Mouse (Mus musculus) right cerebral cortex, adult 18-20 months (tissue): ENCODE results near the gene Rpl23a.

Source experiments
- DNase-seq: peaks from one replicate; pipeline ENCODE4 v3.0.0; 2022; ENCODE audit warnings: mixed read lengths

The Rpl23a gene

GRCm38 (mm10) chr11:78183884-78184514, 615 bp upstream of the Rpl23a start:
- DNase-seq, result no peak

GRCm38 (mm10) chr11:78182450-78182849, 934 bp downstream of the Rpl23a start:
- no peak for DNase-seq

GRCm38 (mm10) chr11:78181830-78182357, 1.5 kb downstream of the Rpl23a start:
- DNase-seq, result no peak

- DNase-seq, result no peak
These were observed 3.2 kb downstream of the Rpl23a start for GRCm38 (mm10) chr11:78180081-78180761.

- no peak for DNase-seq
These were observed 3.9 kb downstream of the Rpl23a start for GRCm38 (mm10) chr11:78179438-78179999.

GRCm38 (mm10) chr11:78178859-78179437, 4.4 kb downstream of the Rpl23a start:
- DNase-seq, result peak; percentile 56

GRCm38 (mm10) chr11:78177903-78178858, 5.2 kb downstream of the Rpl23a start:
- DNase-seq, result peak; percentile 93

- no peak for DNase-seq
These were observed 5.9 kb downstream of the Rpl23a start for GRCm38 (mm10) chr11:78177437-78177836.

GRCm38 (mm10) chr11:78176905-78177331, 6.5 kb downstream of the Rpl23a start:
- DNase-seq, result no peak

- DNase-seq, result peak; percentile 80
These were observed 7.0 kb downstream of the Rpl23a start, which contains the start of the genes Nek8 and Tlcd1 for GRCm38 (mm10) chr11:78176402-78176862. Nek8 (minus strand) TSS chr11:78176675. Tlcd1 (plus strand) TSS chr11:78176711.

- no peak for DNase-seq
These were observed 7.5 kb downstream of the Rpl23a start for GRCm38 (mm10) chr11:78175771-78176401.

GRCm38 (mm10) chr11:78174506-78174905, 8.9 kb downstream of the Rpl23a start:
- no peak for DNase-seq

GRCm38 (mm10) chr11:78172748-78173383, 10.5 kb downstream of the Rpl23a start:
- DNase-seq, result no peak

GRCm38 (mm10) chr11:78172034-78172747, 11.2 kb downstream of the Rpl23a start:
- DNase-seq, result no peak

- DNase-seq, result no peak
These were observed 12.1 kb downstream of the Rpl23a start for GRCm38 (mm10) chr11:78171328-78171727.

- no peak for DNase-seq
These were observed 13.1 kb downstream of the Rpl23a start for GRCm38 (mm10) chr11:78170306-78170705.

GRCm38 (mm10) chr11:78168541-78169468, 14.6 kb downstream of the Rpl23a start:
- no peak for DNase-seq

- no peak for DNase-seq
These were observed 16.0 kb downstream of the Rpl23a start for GRCm38 (mm10) chr11:78167257-78167959.

GRCm38 (mm10) chr11:78166640-78167039, 16.7 kb downstream of the Rpl23a start:
- DNase-seq, result no peak
